Mouse (Mus musculus) forebrain, embryonic 12.5 days (tissue): Measurements from ENCODE around the gene Mas1. TPM values are rescaled to one million over a fixed set of nuclear protein-coding genes. Genes with fewer than 3 reads are reported as not detected.
"Not testable (repeated sequence)": the region's sequence is repeated elsewhere in the genome, so short reads cannot be mapped to it uniquely, and the experiment has no call there.

Experiments
- ATAC-seq: fragments of 200-750 bp; cut with Nextera tagmentation; 2 replicates; pipeline ENCODE4 v1.8.0; 2017; ENCODE audit warnings: moderate TSS enrichment; ENCODE audit not compliant: low FRiP score
- H3K27ac ChIP-seq: fragments of 300-500 bp; sonication (generic); 2 replicates; pipeline ENCODE4 v1.5.1; 2016; ENCODE audit warnings: mild to moderate bottlenecking
- H3K27me3 ChIP-seq: fragments of 300-500 bp; sonication (generic); 2 replicates; pipeline ENCODE4 v1.6.1; 2016; ENCODE audit warnings: mild to moderate bottlenecking
- H3K36me3 ChIP-seq: fragments of 300-500 bp; sonication (generic); replicated peaks from 2 replicates; pipeline ENCODE4 v1.6.1; 2016; ENCODE audit warnings: mild to moderate bottlenecking
- H3K4me1 ChIP-seq: fragments of 300-500 bp; sonication (generic); 2 replicates; pipeline ENCODE4 v1.6.1; 2016
- H3K4me2 ChIP-seq: fragments of 300-500 bp; sonication (generic); 2 replicates; pipeline ENCODE4 v1.6.1; 2016; ENCODE audit warnings: mild to moderate bottlenecking, moderate library complexity
- H3K4me3 ChIP-seq: fragments of 300-500 bp; sonication (generic); replicated peaks from 2 replicates; pipeline ENCODE4 v1.5.1; 2016; ENCODE audit warnings: mild to moderate bottlenecking
- H3K9ac ChIP-seq: fragments of 300-500 bp; sonication (generic); 2 replicates; pipeline ENCODE4 v1.6.1; 2016; ENCODE audit warnings: mild to moderate bottlenecking
- H3K9me3 ChIP-seq: fragments of 300-500 bp; sonication (generic); 2 replicates; pipeline ENCODE4 v1.6.1; 2016
- WGBS: fragments of 180-500 bp; shearing (Covaris S2); methylation state at CpG from one replicate; pipeline ENCODE4 v1.1.7; 2016; 5-methylcytosine and 5-hydroxymethylcytosine counted together
- polyA plus RNA-seq: library from polyadenylated mRNA; unstranded; fragments of >200 nt; fragmentation: Nextera tagmentation; extraction: Ambion mirVana; gene quantifications from 2 replicates; pipeline ENCODE4 v1.2.1, GENCODE M21; 2016

Gene Mas1
- polyA plus RNA-seq, 1 experiment from 2014 or later = 0.38 TPM

GRCm38 (mm10) chr17:12898607-12899006, 30.7 kb upstream of the Mas1 start:
- H3K9me3 ChIP-seq, ATAC-seq, H3K4me3 ChIP-seq, H3K9ac ChIP-seq, H3K4me1 ChIP-seq, H3K4me2 ChIP-seq, H3K27me3 ChIP-seq: not testable (repeated sequence)
- H3K36me3 ChIP-seq = peaks cover 23% of the 10 kb centered on the region
- WGBS = 33% methylated on average over 2 of the region's 2 CpGs
- peak overlapping the region; percentile 59; the same call in 1 of the 2 replicates for H3K27ac ChIP-seq

DNA sequence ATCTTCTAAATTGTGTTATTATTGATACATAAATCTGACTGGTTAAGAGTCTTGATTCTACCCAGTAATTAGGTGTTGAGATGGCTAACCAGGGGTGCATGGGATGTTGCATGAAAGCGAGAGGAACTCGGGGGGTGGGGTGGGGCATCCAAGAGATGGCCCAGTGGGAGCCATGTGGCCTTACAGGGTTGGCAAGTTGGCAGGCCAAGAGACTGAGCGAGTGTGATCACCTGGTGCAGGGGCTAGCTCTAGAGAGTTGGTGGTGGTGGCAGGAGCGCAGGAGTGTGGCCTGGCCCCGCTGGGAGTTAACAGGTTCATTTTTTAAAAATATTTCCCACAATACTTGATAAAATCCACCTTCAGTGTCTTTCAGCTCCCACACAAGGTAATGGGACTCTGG, 29.7 kb upstream of the Mas1 start:
- Histone ChIP-seq H3K4me3 (no peak overlapping the region), H3K36me3 (peaks cover 23% of the 10 kb centered on the region), H3K4me2 (no peak overlapping the region), H3K4me1 (no peaks in the 10 kb centered on the region; the same call in 1 of the 2 replicates), H3K27ac (peak overlapping the region; percentile 56), H3K27me3 (no peaks in the 10 kb centered on the region), H3K9me3 (no peaks in the 10 kb centered on the region), H3K9ac (no peak overlapping the region)
- WGBS = 85% methylated on average over 5 of the region's 5 CpGs
- ATAC-seq = no peak

GRCm38 (mm10) chr17:12892033-12892432, 24.1 kb upstream of the Mas1 start:
- Histone ChIP-seq H3K36me3 (peaks cover 16% of the 10 kb centered on the region), H3K4me2 (no peak overlapping the region), H3K27ac (no peak overlapping the region), H3K4me3 (no peak overlapping the region), H3K9ac (no peak overlapping the region), H3K9me3 (no peaks in the 10 kb centered on the region), H3K27me3 (no peaks in the 10 kb centered on the region), H3K4me1 (no peaks in the 10 kb centered on the region)
- no peak for ATAC-seq
- 90% methylated on average over 9 of the region's 9 CpGs for WGBS

DNA sequence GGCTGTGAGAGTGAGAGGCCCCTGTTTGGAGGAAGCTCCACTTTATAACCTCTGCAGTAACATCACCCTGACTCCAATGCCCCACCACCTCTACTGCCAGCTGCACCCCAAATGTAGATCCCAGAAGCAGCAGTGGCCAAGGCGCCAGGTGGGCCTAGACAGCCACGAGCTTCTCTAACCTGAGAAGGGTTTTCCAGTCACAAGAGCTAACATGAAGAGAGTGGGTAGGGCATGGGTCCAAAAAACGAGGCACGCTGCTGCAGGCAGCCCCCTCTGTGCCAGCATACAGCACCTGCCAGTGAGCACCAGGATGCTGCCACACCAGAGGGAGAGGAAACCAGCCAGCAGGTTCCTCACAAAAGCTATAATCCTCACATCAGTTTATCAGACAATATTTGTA, 23.1 kb upstream of the Mas1 start:
- Histone ChIP-seq H3K9ac (no peak overlapping the region), H3K4me1 (no peaks in the 10 kb centered on the region), H3K9me3 (no peaks in the 10 kb centered on the region), H3K36me3 (peaks cover 11% of the 10 kb centered on the region), H3K4me2 (no peak overlapping the region), H3K27ac (no peak overlapping the region), H3K27me3 (no peaks in the 10 kb centered on the region), H3K4me3 (no peak overlapping the region)
- ATAC-seq = no peak
- WGBS = 89% methylated on average over 4 of the region's 4 CpGs

DNA sequence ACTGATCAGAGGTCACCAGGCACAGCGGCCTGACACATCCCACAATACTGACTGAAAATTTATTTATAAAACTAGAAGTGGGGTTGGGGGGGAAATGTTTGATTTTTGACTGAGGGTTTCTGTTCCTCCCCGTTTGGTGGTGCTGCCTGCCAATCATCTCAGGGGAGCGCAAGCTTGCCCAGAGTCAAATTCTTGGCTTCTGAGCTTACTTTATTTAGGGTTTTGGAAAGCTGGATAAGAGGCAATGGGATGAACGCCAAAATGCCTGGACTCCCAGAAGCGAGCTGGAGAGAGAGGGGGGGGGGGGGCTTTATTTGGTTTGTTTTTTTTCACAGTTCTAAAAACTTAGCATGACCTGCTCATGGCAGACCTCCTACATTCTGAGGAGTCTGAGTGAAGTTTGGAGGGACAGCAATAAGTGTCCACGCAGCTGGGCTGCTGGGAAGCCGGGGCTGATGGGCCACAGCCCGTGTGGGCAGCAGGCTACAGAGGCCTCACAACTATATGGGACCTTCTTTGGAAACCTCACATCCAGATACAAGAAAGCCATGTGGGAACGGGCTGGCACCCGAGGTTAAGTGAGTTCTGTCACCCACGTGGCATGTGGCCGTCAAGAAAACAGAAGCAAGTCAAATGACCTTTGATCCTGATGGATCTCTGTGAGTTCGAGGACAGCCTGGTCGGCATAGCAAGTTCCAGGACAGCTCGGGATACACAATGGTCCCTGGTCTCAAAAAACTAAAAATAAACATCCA, 19.3 kb upstream of the Mas1 start:
- no peaks in the 10 kb centered on the region for H3K27me3 ChIP-seq
- peaks cover 11% of the 10 kb centered on the region for H3K36me3 ChIP-seq
- no peak for ATAC-seq
- H3K4me3 ChIP-seq = no peak overlapping the region
- H3K9ac ChIP-seq = no peak overlapping the region
- WGBS = 87% methylated on average over 15 of the region's 15 CpGs
- H3K4me2 ChIP-seq = no peak overlapping the region
- no peaks in the 10 kb centered on the region for H3K4me1 ChIP-seq
- H3K27ac ChIP-seq = no peak overlapping the region
- no peaks in the 10 kb centered on the region for H3K9me3 ChIP-seq

DNA sequence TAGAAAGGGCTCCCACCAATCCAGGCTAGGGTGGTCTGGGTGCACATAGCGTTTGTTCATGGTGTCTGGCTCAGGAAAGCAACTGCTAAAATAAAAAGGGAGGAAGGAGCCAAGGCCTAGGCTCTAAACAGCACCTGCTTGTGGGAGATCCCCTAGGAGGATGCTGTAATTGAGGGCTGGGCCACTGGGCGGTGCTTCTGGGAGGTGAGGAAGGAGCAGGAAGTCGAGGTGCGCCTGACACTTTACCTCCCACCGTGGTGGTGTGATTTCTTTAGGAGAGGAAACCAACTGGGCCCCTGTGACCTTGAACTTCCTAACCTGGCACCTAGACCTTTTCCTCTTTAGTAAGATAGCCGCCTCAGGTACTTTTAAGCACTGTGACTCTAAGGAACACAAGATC, 18.7 kb upstream of the Mas1 start:
- no peaks in the 10 kb centered on the region for H3K27me3 ChIP-seq
- 44% methylated on average over 6 of the region's 6 CpGs for WGBS
- H3K9me3 ChIP-seq = no peaks in the 10 kb centered on the region
- H3K9ac ChIP-seq = no peak overlapping the region
- peaks cover 11% of the 10 kb centered on the region for H3K36me3 ChIP-seq
- no peaks in the 10 kb centered on the region for H3K4me1 ChIP-seq
- H3K4me2 ChIP-seq = no peak overlapping the region
- no peak for ATAC-seq
- no peak overlapping the region for H3K4me3 ChIP-seq
- H3K27ac ChIP-seq = no peak overlapping the region

GRCm38 (mm10) chr17:12881216-12881615, 13.3 kb upstream of the Mas1 start:
- no peak for ATAC-seq
- Histone ChIP-seq H3K27ac (no peak overlapping the region), H3K9ac (no peak overlapping the region), H3K36me3 (no peaks in the 10 kb centered on the region), H3K4me1 (peaks cover 3% of the 10 kb centered on the region; the same call in 1 of the 2 replicates), H3K27me3 (no peaks in the 10 kb centered on the region; the same call in 1 of the 2 replicates), H3K4me2 (no peak overlapping the region), H3K9me3 (no peaks in the 10 kb centered on the region), H3K4me3 (no peak overlapping the region)
- WGBS = 94% methylated on average over 1 of the region's 1 CpGs

- H3K27ac ChIP-seq = no peak overlapping the region
- H3K27me3 ChIP-seq = no peaks in the 10 kb centered on the region; the same call in 1 of the 2 replicates
- H3K9me3 ChIP-seq = no peaks in the 10 kb centered on the region
- ATAC-seq = peak; percentile 53; the same call in 1 of the 2 replicates
- H3K9ac ChIP-seq = no peak overlapping the region
- peaks cover 3% of the 10 kb centered on the region; the same call in 1 of the 2 replicates for H3K4me1 ChIP-seq
- peak overlapping the region; percentile 2; the same call in 1 of the 2 replicates for H3K4me2 ChIP-seq
- H3K4me3 ChIP-seq = no peak overlapping the region
- 5% methylated on average over 14 of the region's 14 CpGs for WGBS
- H3K36me3 ChIP-seq = no peaks in the 10 kb centered on the region
Observed at GRCm38 (mm10) chr17:12880178-12880577, 12.2 kb upstream of the Mas1 start.

GRCm38 (mm10) chr17:12875734-12876133, 7.8 kb upstream of the Mas1 start, which contains the start of gene Mrgprh:
Gene Mrgprh (plus strand): TSS chr17:12876034.
- H3K27me3 ChIP-seq = no peaks in the 10 kb centered on the region; the same call in 1 of the 2 replicates
- H3K9ac ChIP-seq = no peak within 1 kb of the TSS
- no peaks in the 10 kb centered on the region for H3K36me3 ChIP-seq
- H3K4me1 ChIP-seq = peaks cover 3% of the 10 kb centered on the region; the same call in 1 of the 2 replicates
- 78% methylated on average over 5 of the region's 5 CpGs for WGBS
- no peak within 1 kb of the TSS for H3K4me3 ChIP-seq
- no peak for ATAC-seq
- no peak within 1 kb of the TSS for H3K4me2 ChIP-seq
- no peaks in the 10 kb centered on the region for H3K9me3 ChIP-seq
- no peak within 1 kb of the TSS for H3K27ac ChIP-seq

GRCm38 (mm10) chr17:12872275-12873028, 4.5 kb upstream of the Mas1 start:
- Histone ChIP-seq H3K27me3 (no peaks in the 10 kb centered on the region; the same call in 1 of the 2 replicates), H3K9me3 (no peaks in the 10 kb centered on the region), H3K4me1 (no peaks in the 10 kb centered on the region), H3K9ac (no peak overlapping the region), H3K4me3 (no peak overlapping the region), H3K27ac (no peak overlapping the region), H3K36me3 (no peaks in the 10 kb centered on the region), H3K4me2 (no peak overlapping the region)
- WGBS = 74% methylated on average over 16 of the region's 16 CpGs
- no peak for ATAC-seq

DNA sequence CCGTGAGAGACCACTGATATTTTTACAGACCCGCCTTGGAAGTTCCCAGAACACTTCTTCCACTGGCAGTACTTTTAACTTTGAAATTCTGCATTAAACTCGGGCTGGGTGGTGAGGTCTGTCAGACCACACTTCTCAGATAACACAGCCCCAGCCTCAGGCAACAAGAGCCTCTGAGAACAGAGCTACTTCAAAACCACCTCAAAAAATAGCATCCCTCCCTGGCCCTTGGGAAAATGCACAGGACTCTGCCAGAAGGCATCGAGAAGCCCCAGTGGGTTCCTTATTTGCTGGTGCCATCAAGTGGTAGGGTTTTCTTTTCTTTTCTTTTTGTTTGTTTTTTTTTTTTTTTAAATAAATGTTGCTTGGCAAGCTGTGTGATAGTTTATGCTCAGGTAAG, 697 bp upstream of the Mas1 start:
- no peaks in the 10 kb centered on the region for H3K9me3 ChIP-seq
- ATAC-seq = no peak
- no peak overlapping the region for H3K4me3 ChIP-seq
- 48% methylated on average over 4 of the region's 4 CpGs for WGBS
- H3K27me3 ChIP-seq = no peaks in the 10 kb centered on the region
- no peak overlapping the region for H3K4me2 ChIP-seq
- H3K27ac ChIP-seq = no peak overlapping the region
- no peak overlapping the region for H3K9ac ChIP-seq
- H3K36me3 ChIP-seq = no peaks in the 10 kb centered on the region
- H3K4me1 ChIP-seq = no peaks in the 10 kb centered on the region

GRCm38 (mm10) chr17:12866853-12867252, 1.1 kb downstream of the Mas1 start:
- no peak overlapping the region for H3K4me2 ChIP-seq
- H3K4me1 ChIP-seq = no peaks in the 10 kb centered on the region
- H3K4me3 ChIP-seq = no peak overlapping the region
- WGBS = 85% methylated on average over 10 of the region's 10 CpGs
- ATAC-seq = no peak
- no peaks in the 10 kb centered on the region for H3K27me3 ChIP-seq
- no peaks in the 10 kb centered on the region for H3K36me3 ChIP-seq
- no peak overlapping the region for H3K27ac ChIP-seq
- H3K9me3 ChIP-seq = no peaks in the 10 kb centered on the region
- no peak overlapping the region for H3K9ac ChIP-seq
